Mouse (Mus musculus) retina, adult 2 months (tissue): ENCODE measurements around the gene Sytl3.

Experiments
- DNase-seq: peaks from one replicate; pipeline ENCODE4 v3.0.0-alpha.2; 2012; ENCODE audit warnings: low read depth, low spot score

The Sytl3 gene

DNA sequence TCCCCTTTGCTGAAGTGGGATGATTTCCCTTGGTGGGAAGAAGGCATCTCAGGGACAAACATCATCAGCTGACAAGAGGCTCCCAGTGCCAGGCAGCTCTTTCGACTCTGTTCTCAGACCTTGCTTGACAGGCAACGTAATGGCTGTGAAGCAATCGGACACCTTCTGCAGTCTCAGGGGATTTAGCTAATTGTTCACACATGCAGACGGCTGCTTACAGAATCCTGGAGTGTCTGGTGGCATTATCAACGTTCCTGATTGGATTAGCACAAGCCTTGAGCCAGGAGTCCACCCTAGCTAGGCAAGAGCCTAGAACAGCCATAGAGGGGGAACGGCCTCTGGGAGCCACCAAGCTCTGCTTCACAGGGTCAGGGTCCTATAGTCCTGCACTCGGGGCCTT, 93.5 kb downstream of the Sytl3 start:
- DNase-seq, result no peak

DNA sequence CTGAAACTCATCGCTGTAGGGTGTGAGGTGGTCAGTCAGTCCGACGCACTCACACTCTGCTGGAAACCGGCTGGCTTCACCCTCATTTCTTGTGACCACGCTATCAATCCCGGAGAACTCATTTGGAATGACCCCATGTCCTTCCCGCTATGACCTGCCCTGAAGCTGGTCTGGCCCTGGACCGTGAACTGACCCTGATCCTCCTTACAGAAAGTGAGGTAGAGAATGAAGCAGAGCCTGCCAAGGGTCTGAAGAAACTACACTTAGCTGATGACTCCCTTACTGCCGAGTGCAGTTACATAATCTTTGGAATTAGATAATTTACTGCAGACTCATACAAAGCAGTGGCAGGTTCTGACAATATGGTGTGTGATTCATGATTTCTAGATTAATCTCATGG, 96.3 kb downstream of the Sytl3 start:
- DNase-seq, result no peak

DNA sequence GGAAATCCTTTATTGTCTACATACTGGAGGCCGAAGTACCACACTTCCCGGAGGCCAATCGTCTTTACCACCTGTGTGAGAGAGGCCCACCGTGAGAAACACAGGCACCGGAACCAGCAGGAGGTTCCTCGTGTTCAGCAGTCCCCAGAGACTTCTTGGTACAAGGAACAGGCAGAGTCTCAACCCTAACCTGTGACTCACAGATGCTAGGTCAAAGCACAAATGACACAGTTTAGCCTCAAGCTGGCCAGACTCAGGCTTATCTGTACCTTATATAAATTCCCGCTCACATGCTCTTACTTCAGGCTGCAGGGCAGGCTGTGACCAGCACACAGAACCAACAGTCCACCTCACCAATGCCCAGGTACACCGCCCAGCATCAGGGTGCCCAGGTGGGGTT, 97.0 kb downstream of the Sytl3 start:
- no peak for DNase-seq

DNA sequence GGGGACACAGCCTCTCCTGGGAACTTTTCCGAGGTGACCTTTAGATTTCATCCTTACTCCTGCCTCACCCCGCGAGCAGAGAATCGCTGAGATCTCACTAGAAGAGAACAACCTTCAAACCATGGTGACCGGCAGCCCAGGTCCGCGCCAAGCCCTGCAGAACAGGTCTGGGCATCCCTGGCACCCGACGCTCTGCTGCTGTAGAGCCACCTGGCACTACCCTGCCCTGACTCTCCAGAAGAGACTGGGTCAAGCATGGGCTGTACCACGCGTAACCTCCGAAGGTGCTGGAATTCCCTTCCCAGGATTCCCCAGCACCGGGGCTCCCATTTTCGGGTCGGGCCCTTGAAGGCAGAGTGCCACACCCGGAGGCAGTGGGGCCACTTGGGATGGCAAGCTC, 99.0 kb downstream of the Sytl3 start:
- no peak for DNase-seq

DNA sequence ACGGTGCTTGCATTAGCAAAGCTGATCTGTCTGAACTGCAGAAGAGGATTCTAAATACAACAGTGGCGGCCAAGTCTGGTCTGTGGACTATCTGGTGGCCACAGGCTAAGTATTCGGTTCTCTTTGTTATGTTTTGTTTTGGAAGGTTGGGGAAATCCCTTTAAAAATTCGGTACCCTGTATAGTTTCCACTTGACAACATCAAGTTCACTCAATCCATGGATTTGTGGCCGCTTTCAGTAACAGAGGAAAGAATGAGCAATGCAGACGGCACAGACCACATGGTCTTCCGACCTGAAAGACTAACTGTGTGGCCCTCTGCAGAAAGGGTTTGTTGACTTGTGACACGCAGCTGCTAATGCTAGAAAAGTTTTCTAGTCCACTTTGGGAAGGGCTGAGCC, 100.0 kb downstream of the Sytl3 start:
- DNase-seq, result no peak

DNA sequence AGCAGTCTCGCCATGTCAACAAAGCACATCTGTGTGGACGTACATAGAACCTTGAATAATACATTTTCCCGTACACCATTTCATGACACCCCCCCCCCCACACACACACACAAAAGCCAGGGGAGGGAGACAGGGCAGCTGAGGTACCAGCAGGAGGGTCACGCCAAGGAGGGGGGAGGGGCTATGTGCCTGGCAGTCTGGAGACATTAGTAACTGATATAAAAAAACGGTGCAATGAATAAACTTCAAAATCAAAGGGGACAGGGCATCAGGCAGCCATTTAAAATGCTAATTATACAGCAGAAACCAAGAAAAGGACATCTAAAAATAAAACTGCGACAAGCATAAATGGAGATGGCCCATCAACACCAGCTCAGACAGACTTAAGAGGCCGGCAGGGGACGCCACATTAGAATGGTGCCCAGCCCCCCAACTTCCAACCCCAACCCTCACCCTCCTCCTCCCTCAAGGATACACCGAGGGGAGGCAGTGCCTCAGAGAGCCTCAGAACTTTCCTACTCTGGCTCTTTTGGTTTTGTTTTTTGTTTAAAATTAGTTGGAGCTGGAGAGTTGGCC, 100.9 kb downstream of the Sytl3 start:
- DNase-seq, result no peak

DNA sequence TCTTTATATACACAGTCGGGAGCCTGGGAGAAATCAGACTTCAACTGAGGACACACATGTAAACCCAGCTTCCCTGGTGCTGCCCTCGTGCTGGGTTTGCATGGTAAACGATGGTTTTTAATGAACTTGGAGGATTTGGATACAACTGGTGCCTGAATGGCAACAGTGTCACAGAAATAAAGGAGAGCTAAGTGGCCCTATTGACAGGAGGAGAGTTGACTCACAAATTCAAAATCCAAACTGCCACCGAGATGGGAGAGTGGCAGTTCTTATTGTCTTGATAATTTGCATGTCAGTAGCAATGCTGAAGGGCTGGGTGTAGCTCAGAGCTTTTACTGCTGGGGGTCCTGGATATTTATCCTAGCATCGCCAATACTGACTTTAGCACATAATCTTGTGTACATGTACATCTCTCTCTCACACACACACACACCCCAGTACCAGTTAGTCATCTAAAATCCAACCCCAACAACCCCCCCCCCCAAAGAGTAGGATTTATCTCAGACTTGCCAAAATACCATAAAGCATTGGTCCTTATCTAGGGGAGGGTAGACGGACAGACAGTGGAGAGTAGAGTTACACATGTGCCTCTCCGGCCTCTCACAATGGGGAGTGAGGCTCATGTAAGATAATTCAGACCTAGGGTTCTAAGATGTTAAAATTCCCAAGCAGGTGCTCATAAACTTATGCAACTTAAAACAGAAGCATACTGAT, 104.8 kb downstream of the Sytl3 start:
- no peak for DNase-seq

DNA sequence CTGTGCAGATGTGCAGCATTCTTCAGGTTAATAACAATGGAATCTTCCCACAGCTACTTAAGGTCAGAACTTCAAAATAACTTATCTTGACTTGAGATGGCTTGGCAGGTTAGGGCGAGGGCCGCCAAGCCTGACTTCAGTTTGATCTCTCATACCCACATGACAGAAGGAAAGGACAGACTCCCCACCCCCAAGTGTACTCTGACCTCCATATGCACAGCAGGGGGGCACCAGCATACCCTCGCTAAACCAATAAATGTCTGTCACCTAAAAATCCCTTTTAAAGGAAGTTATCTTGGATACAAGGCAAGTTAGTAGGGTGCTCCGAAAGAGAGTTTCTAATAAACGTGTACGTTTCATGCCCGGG, 105.3 kb downstream of the Sytl3 start:
- DNase-seq, result no peak

DNA sequence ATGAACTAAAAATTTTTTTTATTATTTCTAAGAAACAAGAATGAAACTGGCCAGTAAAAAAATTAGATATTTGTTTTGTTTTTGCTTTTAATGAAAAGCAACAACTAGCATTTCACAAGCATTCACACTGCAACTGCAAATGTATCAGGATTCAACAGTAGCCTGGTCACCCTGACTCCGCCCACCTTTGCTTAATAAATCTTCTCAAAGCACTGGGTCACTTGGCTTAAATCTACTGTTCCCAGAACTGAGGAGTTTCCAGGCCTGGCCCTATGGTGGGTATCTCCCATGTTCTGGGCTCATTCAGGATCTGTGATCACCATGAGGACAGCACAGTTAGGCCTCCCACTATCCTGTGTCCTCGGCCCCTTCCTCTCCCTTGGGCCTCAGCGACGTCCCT, 105.8 kb downstream of the Sytl3 start:
- no peak for DNase-seq

DNA sequence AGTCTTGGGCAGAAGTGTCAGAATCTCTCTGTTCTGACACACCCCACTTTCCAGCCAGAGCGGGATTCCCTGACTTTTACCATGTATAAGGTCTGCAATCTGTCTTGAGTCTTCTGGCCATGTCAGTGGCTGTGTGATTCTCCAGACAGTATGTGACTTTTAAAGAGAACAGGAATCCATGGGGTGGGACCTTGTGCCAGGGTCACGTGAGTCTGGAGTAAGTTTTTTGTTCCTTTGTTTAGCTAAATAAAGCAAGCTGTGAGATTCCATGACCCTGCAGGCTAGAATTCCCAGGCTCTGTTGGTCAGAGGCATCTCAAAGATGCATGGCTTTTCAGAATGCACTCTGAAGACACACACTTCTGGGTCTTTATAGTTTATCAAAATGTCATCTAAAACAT, 107.0 kb downstream of the Sytl3 start:
- no peak for DNase-seq

DNA sequence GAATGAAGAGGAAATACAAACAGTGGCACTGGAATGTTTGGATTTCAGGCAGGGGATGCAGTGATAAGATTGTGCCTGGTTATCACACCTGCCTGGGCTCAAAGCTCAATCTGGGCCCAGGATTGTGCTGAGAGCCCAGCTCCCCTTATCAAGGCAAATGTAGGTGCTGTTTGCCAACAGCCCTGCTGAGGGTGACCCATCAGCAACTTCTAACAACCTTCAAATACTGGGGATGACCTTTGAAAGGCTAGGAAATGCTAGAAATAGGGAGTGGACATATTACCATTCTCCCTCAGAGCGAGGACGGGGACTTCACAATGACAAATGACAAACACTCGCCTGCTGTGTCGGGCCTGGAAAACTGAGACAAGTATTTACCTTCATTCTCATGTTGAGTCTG, 107.9 kb downstream of the Sytl3 start:
- no peak for DNase-seq

DNA sequence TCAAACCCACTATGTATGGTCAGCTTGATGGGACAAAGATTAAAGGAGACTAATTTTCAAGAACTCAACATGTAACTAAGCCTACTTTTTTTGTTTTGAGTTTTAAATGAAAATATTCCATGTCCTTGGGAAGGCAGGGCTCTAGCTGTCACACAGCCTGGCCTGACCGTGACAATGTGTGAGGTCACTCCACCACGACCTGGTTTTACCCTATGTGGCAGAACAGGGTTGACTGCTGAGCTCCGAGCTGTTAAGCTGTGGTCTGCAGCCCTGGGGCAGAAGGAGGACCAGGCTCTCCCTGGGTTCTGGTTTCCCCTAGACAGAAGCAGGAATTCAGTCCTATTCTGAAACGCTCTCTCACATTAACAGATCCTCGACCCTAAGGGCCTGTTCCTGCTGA, 108.9 kb downstream of the Sytl3 start:
- no peak for DNase-seq

DNA sequence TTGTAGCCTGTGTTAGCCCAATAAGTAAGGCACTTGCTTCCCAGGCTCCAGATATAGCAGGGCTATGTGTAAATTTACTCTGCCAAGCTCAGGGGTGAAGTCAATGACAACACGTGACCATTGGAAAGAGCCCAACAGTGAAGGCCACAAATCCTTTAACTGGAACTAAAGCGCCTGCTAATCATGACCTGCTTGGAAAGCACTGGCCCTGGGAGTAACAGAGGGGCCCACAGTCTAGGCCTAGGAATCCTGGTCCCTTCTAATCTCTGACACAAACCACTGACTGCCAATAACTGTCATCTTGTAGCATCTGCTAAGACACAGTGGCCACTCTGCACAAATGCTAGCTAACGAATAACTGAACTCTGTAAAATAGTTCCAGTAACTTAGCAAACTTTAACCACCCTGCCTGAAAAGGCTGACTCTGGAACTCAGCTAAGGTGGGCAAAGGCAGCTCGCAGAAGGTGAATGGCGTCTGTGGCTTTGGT, 109.5 kb downstream of the Sytl3 start:
- no peak for DNase-seq

DNA sequence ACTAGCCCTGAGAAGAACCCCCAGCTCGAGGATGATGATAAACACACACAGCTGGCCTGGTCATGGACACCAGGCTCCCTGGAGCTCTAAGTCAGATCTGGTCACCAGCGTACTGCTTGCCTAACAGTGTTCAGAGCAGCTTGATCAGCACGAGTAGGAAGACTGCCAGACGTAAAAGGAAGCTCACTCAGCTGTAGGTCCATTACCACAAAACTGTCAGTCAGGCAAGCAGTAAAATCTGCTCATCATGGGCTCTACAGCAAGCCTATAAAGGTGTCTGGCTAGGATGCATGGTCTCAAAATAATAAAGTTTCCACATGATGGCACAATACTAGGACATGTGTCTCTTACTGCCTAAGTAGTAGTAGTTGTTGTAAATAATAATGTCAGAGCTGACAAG, 110.7 kb downstream of the Sytl3 start:
- DNase-seq, result no peak

DNA sequence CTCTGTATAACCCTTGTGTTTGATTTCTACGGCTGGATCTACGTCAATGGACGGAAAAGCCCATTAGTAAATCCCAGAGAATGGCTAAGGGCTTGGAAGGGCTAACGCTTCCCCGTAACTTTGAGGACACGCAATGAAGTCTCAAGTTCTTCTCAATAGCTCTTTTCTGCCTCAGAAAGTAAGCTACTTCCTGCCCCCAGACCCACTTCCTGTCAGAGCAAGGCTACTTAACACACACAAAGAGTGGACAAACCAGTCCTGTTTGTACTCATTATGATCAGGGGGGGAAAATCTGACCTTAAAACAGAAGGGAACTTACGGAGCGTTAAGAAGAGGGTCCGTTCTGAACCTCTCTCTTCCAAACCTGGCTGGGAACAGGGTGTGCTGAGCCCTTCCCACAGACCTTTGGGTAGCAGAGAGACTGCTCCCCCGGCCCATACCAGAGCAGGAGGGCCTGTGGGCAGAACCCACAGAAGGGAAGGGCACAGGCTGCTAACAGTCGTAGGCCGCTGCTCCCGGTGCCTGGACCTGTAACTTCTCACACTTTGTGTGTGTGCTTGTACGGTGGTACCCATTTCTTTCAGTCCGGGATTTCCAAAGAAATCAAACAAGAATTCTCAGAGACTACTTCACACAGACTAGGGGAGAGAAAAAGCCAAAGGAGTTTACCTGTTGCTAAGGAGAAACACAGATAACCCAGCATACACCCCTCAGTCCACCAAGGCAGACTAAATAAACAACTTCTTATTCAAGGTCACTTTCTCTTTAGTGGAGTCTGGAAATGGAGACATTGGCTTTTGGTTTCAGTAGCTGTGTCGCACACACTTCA, 113.0 kb downstream of the Sytl3 start:
- DNase-seq, result no peak

DNA sequence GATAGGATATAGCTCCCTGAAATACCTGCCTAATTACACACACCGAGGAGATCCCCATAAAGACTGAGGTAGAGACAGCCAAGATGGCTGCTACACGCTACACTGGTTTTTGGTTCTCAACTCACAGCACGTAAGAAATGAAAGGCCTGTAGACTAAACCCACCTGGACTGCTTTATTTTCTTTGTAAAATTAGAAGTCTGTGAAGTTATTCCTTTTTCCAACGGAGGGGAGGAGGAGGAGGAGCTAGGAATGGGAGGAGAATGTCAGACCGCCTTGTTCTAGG, 113.5 kb downstream of the Sytl3 start:
- DNase-seq, result no peak

DNA sequence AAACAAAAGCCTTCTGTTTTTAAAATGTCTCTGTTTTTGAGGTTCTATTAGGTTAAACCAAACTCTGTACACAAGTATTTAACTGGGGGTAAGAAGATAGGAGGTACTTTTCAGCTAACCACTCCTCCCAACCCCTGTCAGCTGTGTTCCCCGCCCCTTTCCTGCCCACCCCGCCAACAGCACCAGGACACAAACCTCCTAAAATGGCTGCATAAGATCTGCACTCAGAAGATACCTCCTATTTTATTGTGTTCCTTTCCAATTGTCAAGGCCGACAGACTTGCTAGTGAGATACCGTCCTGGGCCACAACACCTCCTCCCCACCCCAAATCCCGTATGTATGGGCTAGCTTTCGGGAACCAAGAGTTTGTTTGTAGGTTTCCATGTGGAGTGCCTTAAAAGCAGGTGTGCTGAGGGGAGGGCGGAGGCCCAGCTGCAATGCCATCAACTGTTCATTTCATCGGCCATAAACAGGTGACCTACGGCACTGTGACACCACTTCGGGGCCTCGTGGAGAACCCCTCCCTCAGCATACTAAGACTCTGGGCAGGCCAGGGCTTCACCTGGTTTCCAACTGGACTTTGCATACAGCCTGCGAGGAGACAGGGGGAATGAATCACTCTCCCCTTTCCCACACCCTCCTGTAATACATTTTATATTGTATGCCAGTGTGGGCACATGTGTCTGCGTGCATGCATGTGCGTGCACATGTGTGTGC, 114.5 kb downstream of the Sytl3 start:
- no peak for DNase-seq

DNA sequence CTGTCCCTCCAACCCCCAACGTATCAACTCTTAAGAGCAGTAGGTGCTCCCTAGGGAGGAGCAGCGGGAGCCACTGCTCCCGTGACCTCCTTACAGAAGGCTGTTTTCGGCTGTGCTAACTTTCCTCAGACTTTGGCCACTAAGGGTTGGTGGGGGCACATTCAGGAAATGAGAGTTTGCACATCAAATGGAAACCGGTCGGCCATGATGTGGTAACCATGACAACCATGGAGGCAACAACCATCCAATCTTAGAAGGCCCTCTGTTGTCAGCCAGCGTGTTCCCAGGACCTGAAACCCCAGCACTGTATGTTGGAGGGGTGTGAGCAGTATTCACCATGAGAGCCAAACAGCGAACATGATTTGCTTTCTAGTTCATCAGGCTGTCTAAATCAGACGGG, 116.3 kb downstream of the Sytl3 start:
- no peak for DNase-seq

DNA sequence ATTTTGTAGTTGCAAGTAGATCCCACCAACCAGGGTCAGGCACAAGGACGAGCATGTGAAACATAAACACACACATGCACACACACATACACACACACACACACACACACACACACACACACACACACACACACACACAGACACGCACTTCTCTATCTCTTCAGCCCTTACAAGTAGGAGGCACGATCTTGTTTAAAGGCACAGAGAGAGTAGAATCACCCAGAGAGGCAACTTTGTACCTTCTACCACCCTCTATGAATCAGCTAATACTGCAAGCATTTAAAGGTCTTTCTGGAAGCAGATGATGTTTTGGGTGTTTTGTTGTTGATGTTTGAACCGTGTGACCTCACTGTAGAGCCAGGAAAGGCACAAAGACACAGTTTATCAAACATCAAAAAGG, 116.8 kb downstream of the Sytl3 start:
- no peak for DNase-seq

DNA sequence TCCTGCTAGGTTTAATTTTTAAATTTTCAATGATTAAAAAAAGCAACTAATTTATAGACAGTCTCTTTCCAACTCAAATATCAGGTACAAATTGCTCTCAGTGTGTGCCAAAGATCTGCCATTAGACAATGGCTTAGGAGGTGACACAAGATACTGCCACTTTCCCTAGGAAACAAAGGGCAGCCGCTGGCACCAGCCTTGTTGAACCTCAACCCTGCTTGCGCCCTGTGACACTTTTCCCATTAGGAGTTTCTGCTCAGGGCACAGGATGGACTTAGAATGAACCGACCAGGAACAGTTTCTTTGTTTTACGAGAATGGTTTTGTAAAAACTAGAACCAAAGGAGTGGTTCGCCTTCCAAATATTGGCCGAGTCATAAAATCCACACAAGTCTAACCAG, 117.2 kb downstream of the Sytl3 start:
- no peak for DNase-seq

DNA sequence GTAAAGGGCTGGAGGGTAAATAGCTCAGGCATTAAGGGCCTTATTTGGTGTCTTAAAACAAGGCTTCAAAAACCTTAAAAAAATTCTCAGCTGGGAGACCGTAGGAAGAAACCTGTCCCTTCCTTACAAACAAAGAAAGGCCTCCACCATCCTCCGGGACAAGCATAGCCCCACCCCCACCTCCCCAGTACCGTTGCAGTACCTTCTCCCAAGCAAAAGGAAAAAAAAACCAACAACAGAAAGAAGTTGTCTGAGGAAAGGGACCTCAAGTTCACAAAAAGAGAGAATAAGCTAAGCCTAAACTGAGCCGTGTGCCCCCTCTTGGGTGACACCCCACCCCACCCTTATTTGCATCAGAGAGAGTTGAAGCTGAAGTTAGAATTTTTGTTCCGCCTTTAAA, 117.7 kb downstream of the Sytl3 start:
- no peak for DNase-seq

DNA sequence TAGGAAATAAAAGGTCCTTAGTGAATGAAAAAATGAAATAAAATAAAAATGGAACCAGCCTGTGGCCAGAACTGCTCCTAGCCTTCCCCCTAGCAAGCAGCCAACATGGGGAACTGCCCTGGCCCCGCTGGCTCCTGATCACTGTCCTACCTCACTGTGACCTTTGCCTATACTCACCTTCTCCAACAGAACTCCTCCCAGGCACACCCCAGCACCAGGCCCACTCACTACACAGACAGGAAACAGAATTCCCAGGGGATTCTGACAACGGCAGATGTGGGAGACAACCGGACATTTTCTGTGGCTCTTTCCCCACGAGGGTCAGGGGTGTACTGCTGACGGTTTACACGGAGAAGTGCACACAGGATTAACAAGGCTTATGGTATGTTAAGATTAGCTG, 118.2 kb downstream of the Sytl3 start:
- no peak for DNase-seq
